Mouse (Mus musculus) spleen, adult 2 months (tissue): ENCODE data around the gene Klrb1b.
"Not testable (repeated sequence)": the region's sequence is repeated elsewhere in the genome, so short reads cannot be mapped to it uniquely, and the experiment has no call there.

ENCODE experiments used
- CTCF ChIP-seq: fragments of 200-500 bp; IDR thresholded peaks from 2 replicates; pipeline ENCODE4 v1.5.1; 2011; ENCODE audit warnings: mild to moderate bottlenecking, inconsistent platforms; ENCODE audit not compliant: insufficient read depth, insufficient read length, insufficient replicate concordance; ENCODE audit errors: extremely low read depth
- POLR2A ChIP-seq: fragments of 200-500 bp; IDR thresholded peaks from 2 replicates; pipeline ENCODE4 v1.6.1; 2011; ENCODE audit warnings: low read depth, low read length, inconsistent platforms

DNA sequence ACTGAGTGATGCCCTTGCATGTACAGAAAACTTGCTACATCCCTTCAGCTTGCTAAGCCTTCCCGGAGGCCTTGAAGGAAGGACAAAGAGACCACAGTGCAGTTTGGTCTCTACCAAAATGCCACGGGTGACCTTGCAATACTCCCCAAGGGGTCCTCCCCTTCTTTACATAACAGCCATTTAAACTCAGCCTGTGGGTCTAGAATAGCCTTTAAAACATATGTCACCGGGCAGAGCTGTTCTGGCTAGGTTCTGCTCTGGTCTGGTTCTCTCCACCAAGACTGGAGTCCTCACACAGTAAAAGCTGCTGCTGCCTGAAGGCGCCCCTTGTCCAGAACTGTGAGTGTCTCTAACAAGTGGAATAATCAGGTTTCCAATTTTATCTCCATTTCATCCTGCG lies 25.4 kb downstream of the Klrb1b start:
- not testable (repeated sequence) for TF ChIP-seq CTCF, POLR2A
